In the genomic region with DNA sequence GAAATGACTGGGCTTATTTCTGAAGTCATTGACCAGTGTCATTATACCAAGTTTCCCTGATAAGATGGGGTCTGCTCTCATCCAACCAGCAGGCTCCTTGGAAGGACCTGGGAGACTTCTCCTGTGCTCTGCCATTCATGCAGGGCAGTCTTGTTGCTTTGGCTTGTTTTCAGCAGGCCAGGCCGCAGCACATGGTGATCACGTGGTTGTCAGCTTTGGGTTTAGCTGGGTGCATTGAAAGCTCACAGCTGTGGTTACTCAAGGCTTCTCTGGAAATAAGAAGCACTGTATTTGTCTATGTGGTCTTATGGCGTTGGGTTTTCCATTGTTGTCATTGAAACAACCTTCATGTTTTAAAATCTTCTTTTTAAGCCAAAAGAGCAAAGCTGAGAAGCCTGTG, we compare ENCODE assay signal across 26 mouse cellular contexts.
DNase-seq lines count a peak whose midpoint lies in the region; ATAC-seq and TF ChIP-seq lines count a peak whose summit lies in the region.
"Had no signal": no experiment of that assay in that cellular context is flagged by ENCODE, and none has a peak within 500 bp of the region (broad histone marks: within the 10 kb centered on the region; RNA-seq: fewer than 3 reads in every experiment).

No protein-coding gene starts in this region.

- H3K4me2 ChIP-seq in forebrain, embryonic 16.5 days (ENCODE audit: low read length): no peak overlapping the region
- H3K4me2 ChIP-seq in forebrain, embryonic 12.5 days: no peak overlapping the region
- no peak overlapping the region for H3K4me2 ChIP-seq in midbrain, embryonic 11.5 days
- H3K4me2 ChIP-seq in midbrain, postnatal 0 days (ENCODE audit: low read depth, low read length, poor library complexity, severe bottlenecking): no peak overlapping the region
- H3K4me2 ChIP-seq in midbrain, embryonic 14.5 days (ENCODE audit: low read length): peak overlapping the region; percentile 21; the same call in 1 of the 2 replicates
- H3K4me2 ChIP-seq: embryonic facial prominence, embryonic 13.5 days; heart, embryonic 11.5 days; limb, embryonic 12.5 days; liver, embryonic 11.5 days; neural tube, embryonic 12.5 days; stomach, embryonic 15.5 days had no signal

- no peak overlapping the region for H3K27ac ChIP-seq in forebrain, embryonic 16.5 days (ENCODE audit: low read length)
- H3K27ac ChIP-seq in forebrain, embryonic 12.5 days: no peak overlapping the region
- H3K27ac ChIP-seq in midbrain, embryonic 11.5 days (ENCODE audit: low read depth, low read length): no peak overlapping the region; the same call in 1 of the 2 replicates
- no peak overlapping the region for H3K27ac ChIP-seq in midbrain, postnatal 0 days (ENCODE audit: low read depth, low read length)
- peak overlapping the region; percentile 63; the same call in 1 of the 2 replicates for H3K27ac ChIP-seq in midbrain, embryonic 14.5 days (replicated peaks; ENCODE audit: low read depth, low read length)
- H3K27ac ChIP-seq: embryonic facial prominence, embryonic 13.5 days; hindbrain, postnatal 0 days; layer of hippocampus, adult 2 months; limb, embryonic 12.5 days; neural tube, embryonic 12.5 days; stomach, embryonic 15.5 days had no signal

- no peak overlapping the region for H3K4me3 ChIP-seq in forebrain, embryonic 16.5 days (replicated peaks; ENCODE audit: low read length)
- H3K4me3 ChIP-seq in forebrain, embryonic 12.5 days (replicated peaks): no peak overlapping the region
- H3K4me3 ChIP-seq in midbrain, embryonic 11.5 days (ENCODE audit: low read depth, low read length): no peak overlapping the region
- no peak overlapping the region for H3K4me3 ChIP-seq in midbrain, postnatal 0 days (ENCODE audit: low read depth, low read length)
- H3K4me3 ChIP-seq in midbrain, embryonic 14.5 days (replicated peaks; ENCODE audit: low read depth, low read length): no peak overlapping the region
- H3K4me3 ChIP-seq: embryonic facial prominence, embryonic 13.5 days; layer of hippocampus, adult 2 months; limb, embryonic 12.5 days; megakaryocyte, embryonic 14.5 days; neural tube, embryonic 12.5 days; stomach, embryonic 15.5 days had no signal

- ATAC-seq in forebrain, embryonic 16.5 days: 0 out of 2 replicates have a peak, but pooled peaks have one; percentile 13
- ATAC-seq in forebrain, embryonic 12.5 days (ENCODE audit: low FRiP score): no peak
- ATAC-seq in midbrain, embryonic 11.5 days (ENCODE audit: low FRiP score): peak; percentile 26; the same call in 1 of the 2 replicates
- no peak for ATAC-seq in midbrain, postnatal 0 days (ENCODE audit: low FRiP score)
- no peak for ATAC-seq in midbrain, embryonic 14.5 days (ENCODE audit: low FRiP score, low TSS enrichment)
- no peak for ATAC-seq in CD4-positive, CD25-positive, alpha-beta regulatory T cell, adult 4 months
- ATAC-seq: hindbrain, postnatal 0 days; intestine, embryonic 16.5 days; liver, postnatal 0 days had no signal

- DNase-seq in midbrain, embryonic 11.5 days (ENCODE audit: low spot score, missing footprints): no peak
- no peak for DNase-seq in midbrain, postnatal 0 days (ENCODE audit: low spot score)
- DNase-seq in lung, postnatal 10 days: peak; percentile 37
- DNase-seq in midbrain, embryonic 14.5 days: no peak
- no peak for DNase-seq in retina, postnatal 1 day
- DNase-seq: adrenal gland, postnatal 14 days; cerebellum, adult 8-10 months; gastrocnemius, postnatal 14 days; heart, adult 11 months; kidney, postnatal 25 days; liver, postnatal 0 days; right cerebral cortex, postnatal 4 days; thymus, postnatal 25 days had no signal

- WGBS in forebrain, embryonic 16.5 days: 32% methylated on average over 3 of the region's 3 CpGs
- WGBS in forebrain, embryonic 12.5 days: 41% methylated on average over 3 of the region's 3 CpGs
- 52% methylated on average over 3 of the region's 3 CpGs for WGBS in midbrain, embryonic 11.5 days
- WGBS in midbrain, postnatal 0 days: 25% methylated on average over 3 of the region's 3 CpGs
- WGBS in midbrain, embryonic 14.5 days: 24% methylated on average over 3 of the region's 3 CpGs

- H3K27me3 ChIP-seq in forebrain, embryonic 16.5 days (replicated peaks; ENCODE audit: control insufficient read depth, insufficient read depth, low read length): peaks cover 19% of the 10 kb centered on the region
- H3K27me3 ChIP-seq in forebrain, embryonic 12.5 days: peaks cover 67% of the 10 kb centered on the region
- no peaks in the 10 kb centered on the region for H3K27me3 ChIP-seq in midbrain, embryonic 11.5 days (ENCODE audit: control insufficient read depth, insufficient read depth, low read length)
- no peaks in the 10 kb centered on the region for H3K27me3 ChIP-seq in midbrain, postnatal 0 days (ENCODE audit: insufficient read depth, low read length)
- no peaks in the 10 kb centered on the region for H3K27me3 ChIP-seq in midbrain, embryonic 14.5 days (ENCODE audit: control insufficient read depth, insufficient read depth, low read length)

- peaks cover 44% of the 10 kb centered on the region for H3K4me1 ChIP-seq in forebrain, embryonic 16.5 days (replicated peaks; ENCODE audit: control insufficient read depth, insufficient read depth, low read length)
- peaks cover 90% of the 10 kb centered on the region for H3K4me1 ChIP-seq in forebrain, embryonic 12.5 days
- peaks cover 68% of the 10 kb centered on the region for H3K4me1 ChIP-seq in midbrain, embryonic 11.5 days (ENCODE audit: control insufficient read depth, insufficient read depth, low read length)
- H3K4me1 ChIP-seq in midbrain, postnatal 0 days (ENCODE audit: insufficient read depth, low read length): peaks cover 23% of the 10 kb centered on the region
- peaks cover 92% of the 10 kb centered on the region for H3K4me1 ChIP-seq in midbrain, embryonic 14.5 days (ENCODE audit: control insufficient read depth, insufficient read depth, low read length)

- no peaks in the 10 kb centered on the region for H3K36me3 ChIP-seq in forebrain, embryonic 16.5 days (ENCODE audit: control insufficient read depth, insufficient read depth)
- peaks cover 26% of the 10 kb centered on the region for H3K36me3 ChIP-seq in forebrain, embryonic 12.5 days (replicated peaks)
- peaks cover 18% of the 10 kb centered on the region for H3K36me3 ChIP-seq in midbrain, embryonic 11.5 days (ENCODE audit: control insufficient read depth, insufficient read depth, low read length)
- H3K36me3 ChIP-seq in midbrain, postnatal 0 days (ENCODE audit: insufficient read depth, low read length): peaks cover 4% of the 10 kb centered on the region; the same call in 1 of the 2 replicates
- H3K36me3 ChIP-seq in midbrain, embryonic 14.5 days (ENCODE audit: control insufficient read depth, insufficient read depth, low read length): peaks cover 47% of the 10 kb centered on the region
- H3K36me3 ChIP-seq: embryonic facial prominence, embryonic 13.5 days; limb, embryonic 12.5 days; neural tube, embryonic 12.5 days; stomach, embryonic 15.5 days had no signal

- H3K9ac ChIP-seq in forebrain, embryonic 16.5 days (replicated peaks; ENCODE audit: low read depth, low read length): no peak overlapping the region
- no peak overlapping the region for H3K9ac ChIP-seq in forebrain, embryonic 12.5 days
- H3K9ac ChIP-seq in midbrain, embryonic 11.5 days (ENCODE audit: low read length): no peak overlapping the region
- H3K9ac ChIP-seq in midbrain, postnatal 0 days (replicated peaks; ENCODE audit: low read length, poor library complexity, severe bottlenecking): no peak overlapping the region
- peak overlapping the region; percentile 34; the same call in 1 of the 2 replicates for H3K9ac ChIP-seq in midbrain, embryonic 14.5 days (replicated peaks; ENCODE audit: low read length)
- H3K9ac ChIP-seq: embryonic facial prominence, embryonic 13.5 days; limb, embryonic 12.5 days; liver, postnatal 0 days; neural tube, embryonic 12.5 days; stomach, embryonic 15.5 days had no signal

- H3K9me3 ChIP-seq in forebrain, embryonic 16.5 days (ENCODE audit: control insufficient read depth, low read length): no peaks in the 10 kb centered on the region
- H3K9me3 ChIP-seq in forebrain, embryonic 12.5 days: no peaks in the 10 kb centered on the region
- no peaks in the 10 kb centered on the region for H3K9me3 ChIP-seq in midbrain, embryonic 11.5 days (ENCODE audit: control insufficient read depth, low read length)
- no peaks in the 10 kb centered on the region for H3K9me3 ChIP-seq in midbrain, postnatal 0 days (ENCODE audit: low read length)
- H3K9me3 ChIP-seq in midbrain, embryonic 14.5 days (ENCODE audit: control insufficient read depth, low read length): no peaks in the 10 kb centered on the region
- H3K9me3 ChIP-seq: embryonic facial prominence, embryonic 13.5 days; limb, embryonic 12.5 days; neural tube, embryonic 12.5 days; stomach, embryonic 15.5 days had no signal

- TF ChIP-seq CTCF in midbrain, postnatal 0 days (IDR thresholded peaks at IDR 0.05): no peak

Comparison
In these comparisons a context has a peak if more than half of its experiments do, and no peak if none do; other contexts are left out.
1. ATAC-seq: peak in forebrain, embryonic 16.5 days (single experiment) and midbrain, embryonic 11.5 days (single experiment); none in forebrain, embryonic 12.5 days (single experiment), midbrain, postnatal 0 days (single experiment), midbrain, embryonic 14.5 days (single experiment) and CD4-positive, CD25-positive, alpha-beta regulatory T cell, adult 4 months (single experiment).